ENCODE assay signal across 22 mouse cellular contexts in genomic region chr2:10359861-10360260, GRCm38 (mm10). TPM values are rescaled to one million over a fixed set of nuclear protein-coding genes. Genes with fewer than 3 reads are reported as not detected.
A peak's percentile ranks its signal among the peaks of the same experiment; 100 is the strongest.
DNase-seq lines count a peak whose midpoint lies in the region; ATAC-seq and TF ChIP-seq lines count a peak whose summit lies in the region.
"Had no signal": no experiment of that assay in that cellular context is flagged by ENCODE, and none has a peak within 500 bp of the region (broad histone marks: within the 10 kb centered on the region; RNA-seq: fewer than 3 reads in every experiment).

No protein-coding gene starts in this region.

- no peaks in the 10 kb centered on the region for H3K36me3 ChIP-seq in thymus, adult 2 months (ENCODE audit: control insufficient read depth, insufficient read depth, low read length)
- H3K36me3 ChIP-seq: embryonic facial prominence, embryonic 15.5 days; forebrain, embryonic 10.5 days; heart, embryonic 13.5 days; hindbrain, embryonic 12.5 days had no signal

- DNase-seq in Muller cell, postnatal 12 days (ENCODE audit: inconsistent ontology term), result peak; percentile 16
- DNase-seq in cerebellum, adult 2 months, result no peak
- DNase-seq in gastrocnemius, postnatal 4 days (ENCODE audit: low spot score in 2 of 2), result no peak
- DNase-seq in lung, adult 2 months, result no peak
- no peak for DNase-seq in thymus, adult 2 months
- DNase-seq: adrenal gland, postnatal 14 days; cerebellum, adult 11-12 months; cerebellum, adult 9-11 months; embryo, embryonic 11 days; gastrocnemius, postnatal 10 days; heart, postnatal 36 days; kidney, adult 11 months had no signal

- no peak overlapping the region for H3K4me3 ChIP-seq in cerebellum, adult 2 months (replicated peaks; ENCODE audit: insufficient read depth, low read depth, low read length)
- H3K4me3 ChIP-seq in lung, adult 2 months (replicated peaks; ENCODE audit: extremely low read depth, low read depth, low read length), result no peak overlapping the region
- no peak overlapping the region for H3K4me3 ChIP-seq in thymus, adult 2 months (ENCODE audit: control insufficient read depth, insufficient read depth, low read length)
- H3K4me3 ChIP-seq: embryonic facial prominence, embryonic 15.5 days; erythroblast, embryonic 14.5 days; forebrain, embryonic 10.5 days; heart, embryonic 13.5 days; hindbrain, embryonic 12.5 days had no signal

- no peak overlapping the region for H3K27ac ChIP-seq in cerebellum, adult 2 months (ENCODE audit: insufficient read depth, low read length)
- H3K27ac ChIP-seq in thymus, adult 2 months (ENCODE audit: control insufficient read depth, insufficient read depth, low read length), result no peak overlapping the region
- H3K27ac ChIP-seq: embryonic facial prominence, embryonic 15.5 days; forebrain, embryonic 10.5 days; heart, embryonic 13.5 days; hindbrain, embryonic 12.5 days had no signal

- no peaks in the 10 kb centered on the region for H3K27me3 ChIP-seq in cerebellum, adult 2 months (ENCODE audit: control insufficient read depth, insufficient read depth, low read length)
- no peaks in the 10 kb centered on the region for H3K27me3 ChIP-seq in thymus, adult 2 months (ENCODE audit: control insufficient read depth, insufficient read depth, low read length)
- H3K27me3 ChIP-seq: CH12.LX; embryonic facial prominence, embryonic 15.5 days had no signal

- peak; percentile 71 for ATAC-seq in common myeloid progenitor, adult 5-6 weeks (replicated peaks; ENCODE audit: low read depth, poor library complexity, severe bottlenecking)
- ATAC-seq in megakaryocyte, adult 5-6 weeks (ENCODE audit: poor library complexity, severe bottlenecking), result peak; percentile 35
- ATAC-seq: forebrain, embryonic 14.5 days; hindbrain, embryonic 16.5 days had no signal

- TF ChIP-seq POLR2A in cerebellum, adult 2 months (IDR thresholded peaks at IDR 0.05; ENCODE audit: borderline replicate concordance, insufficient read depth, low read length), result no peak
- TF ChIP-seq POLR2A in lung, adult 2 months (IDR thresholded peaks at IDR 0.05; ENCODE audit: borderline replicate concordance, extremely low read depth, low read depth, low read length), result no peak
- TF ChIP-seq POLR2A in thymus, adult 2 months (IDR thresholded peaks at IDR 0.05; ENCODE audit: control insufficient read depth, extremely low read depth, insufficient read depth, low read length, poor library complexity), result no peak

- WGBS in cerebellum, adult 2 months, result 94% methylated on average over 2 of the region's 2 CpGs
- WGBS in lung, adult 2 months, result 89% methylated on average over 2 of the region's 2 CpGs
- 78% methylated on average over 2 of the region's 2 CpGs for WGBS in thymus, adult 2 months

- TF ChIP-seq CTCF in cerebellum, adult 2 months (IDR thresholded peaks at IDR 0.05; ENCODE audit: borderline replicate concordance, insufficient read depth, low read depth, low read length), result no peak
- TF ChIP-seq CTCF in lung, adult 2 months (IDR thresholded peaks at IDR 0.05; ENCODE audit: insufficient read depth, low read length), result no peak
- no peak for TF ChIP-seq CTCF in thymus, adult 2 months (IDR thresholded peaks at IDR 0.05; ENCODE audit: borderline replicate concordance, control insufficient read depth, extremely low read depth, insufficient read depth, low read length, poor library complexity)

- no peaks in the 10 kb centered on the region for H3K4me1 ChIP-seq in cerebellum, adult 2 months (ENCODE audit: control insufficient read depth, insufficient read depth, low read length)
- peaks cover 4% of the 10 kb centered on the region; the same call in 1 of the 2 replicates for H3K4me1 ChIP-seq in lung, adult 2 months (ENCODE audit: control insufficient read depth, insufficient read depth, low read length)
- H3K4me1 ChIP-seq in thymus, adult 2 months (replicated peaks; ENCODE audit: control insufficient read depth, insufficient read depth, low read length), result no peaks in the 10 kb centered on the region
- H3K4me1 ChIP-seq: embryonic facial prominence, embryonic 15.5 days; forebrain, embryonic 10.5 days; heart, embryonic 13.5 days; hindbrain, embryonic 12.5 days had no signal

RNA-seq across cellular contexts. Expression of gene Sfmbt2, which starts 10.4 kb away (rescaled TPM):
- total RNA-seq in common myeloid progenitor, adult 5-6 weeks (2017), result 0.78 and 2.4 TPM in 2 replicates
- total RNA-seq in megakaryocyte, adult 5-6 weeks (2015), result 1.4 and 2.1 TPM in 2 replicates
- 0.77 and 2.0 TPM in 2 replicates for total RNA-seq in megakaryocyte, adult 5-6 weeks (2017)
- 2.2 and 2.3 TPM in 2 replicates for polyA plus RNA-seq in cerebellum, adult 2 months (2012; rRNA removed)
- 1 to 10 TPM; 1.1 to 1.2 TPM for total RNA-seq in gastrocnemius, postnatal 4 days (2021)
- polyA plus RNA-seq in lung, adult 2 months (2012; rRNA removed), result 0.42 and 0.46 TPM in 2 replicates
- 1.6 and 1.7 TPM in 2 replicates for polyA plus RNA-seq in thymus, adult 2 months (2012; rRNA removed)
- total RNA-seq: CH12.LX had no signal
- polyA plus RNA-seq: erythroblast, embryonic 14.5 days had no signal
